Mouse (Mus musculus): ENCODE data around the gene Bcas1. TPM values are rescaled to one million over a fixed set of nuclear protein-coding genes. Genes with fewer than 3 reads are reported as not detected.
A peak's percentile ranks its signal among the peaks of the same experiment; 100 is the strongest.

The Bcas1 gene
- 2.9 and 3.5 TPM in 2 replicates for polyA plus RNA-seq (2011; ENCODE audit: insufficient read depth, insufficient read length, low read depth, missing spikeins)

DNA sequence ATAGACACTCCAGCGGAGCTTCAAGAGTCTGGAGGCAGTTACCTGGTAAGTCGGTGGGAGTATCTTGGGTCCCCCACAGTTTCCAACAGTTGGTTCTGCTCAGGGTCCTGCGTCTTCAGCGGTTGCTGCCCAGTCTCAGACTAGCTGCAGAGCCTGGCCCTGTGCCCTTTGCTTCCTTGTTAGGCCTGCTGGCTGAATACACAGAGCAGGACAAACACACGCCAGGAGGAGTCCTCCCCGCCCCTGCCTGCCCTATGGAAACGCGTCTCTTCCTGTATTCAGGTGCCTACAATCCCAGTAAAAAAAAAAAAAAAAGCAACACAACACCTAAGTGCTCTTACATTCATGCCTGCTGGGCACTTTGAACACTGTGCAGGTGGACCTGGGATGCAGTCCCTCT is at the start of gene Bcas1:
Bcas1 (minus strand) TSS at position 142 of the 400 bp plus-strand sequence.
- Histone ChIP-seq H3K36me3 (ENCODE audit: control insufficient read depth, insufficient read depth, low read length, poor library complexity, severe bottlenecking) (no peaks in the 10 kb centered on the region), H3K4me3 (ENCODE audit: low read depth, low read length) (no peak within 1 kb of the TSS), H3K9me3 (replicated peaks; ENCODE audit: control insufficient read depth, insufficient read depth, low read length, poor library complexity, severe bottlenecking) (no peaks in the 10 kb centered on the region), H3K27me3 (ENCODE audit: control insufficient read depth, insufficient read depth, low read length, poor library complexity, severe bottlenecking) (no peaks in the 10 kb centered on the region), H3K9ac (ENCODE audit: low read depth, poor library complexity, severe bottlenecking) (no peak within 1 kb of the TSS), H3K4me1 (ENCODE audit: control insufficient read depth, insufficient read depth, low read length) (no peaks in the 10 kb centered on the region), H3K27ac (ENCODE audit: insufficient read depth, low read length) (no peak within 1 kb of the TSS)
- TF ChIP-seq POLR2A (IDR thresholded peaks at IDR 0.05; ENCODE audit: insufficient read depth, low read length) (no peak), EP300 (IDR thresholded peaks at IDR 0.05; ENCODE audit: insufficient read depth, low read depth, low read length) (no peak), CTCF (IDR thresholded peaks at IDR 0.05; ENCODE audit: low read depth, low read length) (no peak)

DNA sequence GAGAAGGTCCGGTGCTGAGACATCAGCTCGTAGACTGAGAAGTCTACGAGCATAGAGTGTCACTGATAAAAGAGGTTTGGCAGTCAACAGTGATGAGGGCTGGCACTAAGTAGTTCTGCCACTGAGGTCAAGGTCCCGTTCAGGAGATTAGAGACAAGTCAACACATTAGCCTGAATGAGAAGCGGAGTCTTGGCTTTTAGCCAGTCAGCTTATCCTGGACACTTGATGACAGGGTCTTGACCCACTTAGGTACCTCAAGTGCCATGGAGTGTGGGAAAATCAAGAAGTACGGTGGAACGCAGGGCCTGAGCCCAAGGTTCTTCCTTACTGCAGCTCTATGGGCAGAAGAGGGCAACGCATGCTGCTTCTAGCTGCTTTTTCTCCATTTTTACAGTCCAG is 49.0 kb upstream of the Bcas1 start:
- H3K27ac ChIP-seq (ENCODE audit: insufficient read depth, low read length), result no peak overlapping the region
- no peak overlapping the region for H3K9ac ChIP-seq (ENCODE audit: low read depth, poor library complexity, severe bottlenecking)
- no peaks in the 10 kb centered on the region for H3K27me3 ChIP-seq (ENCODE audit: control insufficient read depth, insufficient read depth, low read length, poor library complexity, severe bottlenecking)
- no peaks in the 10 kb centered on the region for H3K4me1 ChIP-seq (ENCODE audit: control insufficient read depth, insufficient read depth, low read length)
- no peaks in the 10 kb centered on the region for H3K9me3 ChIP-seq (replicated peaks; ENCODE audit: control insufficient read depth, insufficient read depth, low read length, poor library complexity, severe bottlenecking)
- TF ChIP-seq POLR2A (IDR thresholded peaks at IDR 0.05; ENCODE audit: insufficient read depth, low read length) (no peak), CTCF (IDR thresholded peaks at IDR 0.05; ENCODE audit: low read depth, low read length) (no peak), EP300 (IDR thresholded peaks at IDR 0.05; ENCODE audit: insufficient read depth, low read depth, low read length) (no peak)
- no peaks in the 10 kb centered on the region for H3K36me3 ChIP-seq (ENCODE audit: control insufficient read depth, insufficient read depth, low read length, poor library complexity, severe bottlenecking)
- H3K4me3 ChIP-seq (ENCODE audit: low read depth, low read length), result no peak overlapping the region

DNA sequence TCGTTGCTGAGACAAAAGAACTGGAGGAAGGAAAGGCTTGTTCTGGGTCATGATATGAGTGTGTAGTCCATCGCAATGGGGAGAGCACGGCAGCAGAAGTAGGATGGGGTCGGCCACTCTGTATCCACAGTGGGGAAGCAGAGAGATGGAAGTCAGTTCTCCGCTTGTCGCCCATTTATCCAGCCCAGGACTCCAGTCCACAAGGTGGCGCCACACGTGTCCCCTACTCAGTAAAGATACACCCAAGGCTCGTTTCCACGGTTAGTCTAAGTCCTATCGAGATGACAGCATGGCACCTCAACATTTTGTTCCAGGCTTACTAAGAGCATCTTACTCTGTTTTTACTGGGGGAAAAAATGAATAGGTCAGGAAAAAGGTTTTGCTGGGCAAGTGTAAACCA is 48.6 kb upstream of the Bcas1 start:
- peak; percentile 80 for TF ChIP-seq CTCF (IDR thresholded peaks at IDR 0.05; ENCODE audit: low read depth, low read length)
- no peak for TF ChIP-seq POLR2A (IDR thresholded peaks at IDR 0.05; ENCODE audit: insufficient read depth, low read length)
- no peak for TF ChIP-seq EP300 (IDR thresholded peaks at IDR 0.05; ENCODE audit: insufficient read depth, low read depth, low read length)
- Histone ChIP-seq H3K27me3 (ENCODE audit: control insufficient read depth, insufficient read depth, low read length, poor library complexity, severe bottlenecking) (no peaks in the 10 kb centered on the region), H3K9ac (ENCODE audit: low read depth, poor library complexity, severe bottlenecking) (no peak overlapping the region), H3K4me3 (ENCODE audit: low read depth, low read length) (no peak overlapping the region), H3K36me3 (ENCODE audit: control insufficient read depth, insufficient read depth, low read length, poor library complexity, severe bottlenecking) (no peaks in the 10 kb centered on the region), H3K27ac (ENCODE audit: insufficient read depth, low read length) (no peak overlapping the region), H3K4me1 (ENCODE audit: control insufficient read depth, insufficient read depth, low read length) (no peaks in the 10 kb centered on the region), H3K9me3 (replicated peaks; ENCODE audit: control insufficient read depth, insufficient read depth, low read length, poor library complexity, severe bottlenecking) (no peaks in the 10 kb centered on the region)

DNA sequence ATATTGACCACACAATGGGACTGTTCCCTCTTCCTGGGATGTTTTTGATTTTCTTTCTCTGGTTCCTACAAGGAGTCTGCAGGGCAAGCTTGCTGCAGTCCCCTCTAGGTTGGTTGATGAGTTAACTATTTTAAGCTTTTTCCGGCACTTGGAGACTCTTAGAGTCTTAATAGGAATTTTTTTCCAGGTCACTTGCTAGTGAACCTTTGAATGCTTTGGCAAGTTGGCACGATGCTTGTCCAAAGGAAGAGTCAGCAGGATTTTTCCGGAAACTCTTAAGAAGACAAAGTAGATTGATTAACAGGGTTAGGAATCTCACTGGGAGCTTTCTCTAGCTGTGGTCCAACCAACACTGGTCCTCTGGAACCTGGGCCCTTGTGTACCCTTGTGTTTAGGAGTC is 47.5 kb upstream of the Bcas1 start:
- no peak overlapping the region for H3K4me3 ChIP-seq (ENCODE audit: low read depth, low read length)
- TF ChIP-seq EP300 (IDR thresholded peaks at IDR 0.05; ENCODE audit: insufficient read depth, low read depth, low read length) (no peak), CTCF (IDR thresholded peaks at IDR 0.05; ENCODE audit: low read depth, low read length) (no peak), POLR2A (IDR thresholded peaks at IDR 0.05; ENCODE audit: insufficient read depth, low read length) (no peak)
- no peaks in the 10 kb centered on the region for H3K9me3 ChIP-seq (replicated peaks; ENCODE audit: control insufficient read depth, insufficient read depth, low read length, poor library complexity, severe bottlenecking)
- H3K27ac ChIP-seq (ENCODE audit: insufficient read depth, low read length), result no peak overlapping the region
- H3K4me1 ChIP-seq (ENCODE audit: control insufficient read depth, insufficient read depth, low read length), result peaks cover 1% of the 10 kb centered on the region
- no peaks in the 10 kb centered on the region for H3K27me3 ChIP-seq (ENCODE audit: control insufficient read depth, insufficient read depth, low read length, poor library complexity, severe bottlenecking)
- no peak overlapping the region for H3K9ac ChIP-seq (ENCODE audit: low read depth, poor library complexity, severe bottlenecking)
- no peaks in the 10 kb centered on the region for H3K36me3 ChIP-seq (ENCODE audit: control insufficient read depth, insufficient read depth, low read length, poor library complexity, severe bottlenecking)

DNA sequence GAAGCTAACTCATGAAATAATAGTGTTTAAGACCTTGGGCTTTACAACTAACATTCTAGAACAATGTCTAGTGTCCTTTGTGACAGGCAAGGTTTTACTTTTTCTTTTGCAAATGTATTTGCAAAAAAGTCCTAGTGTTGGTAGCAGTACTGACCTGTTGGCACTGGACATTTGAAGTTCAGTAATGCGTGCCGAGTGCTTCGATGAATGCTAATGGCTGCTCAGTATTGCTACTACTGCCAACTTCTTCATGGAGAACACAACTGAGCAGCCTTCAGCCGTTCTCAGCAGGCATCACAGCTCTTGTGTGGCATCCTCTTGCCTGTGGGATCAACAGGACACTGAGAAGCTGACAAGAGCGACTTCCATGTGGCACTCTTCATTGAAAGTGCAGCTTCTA is 46.5 kb upstream of the Bcas1 start:
- H3K27me3 ChIP-seq (ENCODE audit: control insufficient read depth, insufficient read depth, low read length, poor library complexity, severe bottlenecking), result no peaks in the 10 kb centered on the region
- H3K9ac ChIP-seq (ENCODE audit: low read depth, poor library complexity, severe bottlenecking), result no peak overlapping the region
- H3K9me3 ChIP-seq (replicated peaks; ENCODE audit: control insufficient read depth, insufficient read depth, low read length, poor library complexity, severe bottlenecking), result no peaks in the 10 kb centered on the region
- TF ChIP-seq CTCF (IDR thresholded peaks at IDR 0.05; ENCODE audit: low read depth, low read length) (no peak), POLR2A (IDR thresholded peaks at IDR 0.05; ENCODE audit: insufficient read depth, low read length) (no peak), EP300 (IDR thresholded peaks at IDR 0.05; ENCODE audit: insufficient read depth, low read depth, low read length) (no peak)
- H3K27ac ChIP-seq (ENCODE audit: insufficient read depth, low read length), result no peak overlapping the region
- H3K4me3 ChIP-seq (ENCODE audit: low read depth, low read length), result no peak overlapping the region
- peaks cover 1% of the 10 kb centered on the region for H3K4me1 ChIP-seq (ENCODE audit: control insufficient read depth, insufficient read depth, low read length)
- H3K36me3 ChIP-seq (ENCODE audit: control insufficient read depth, insufficient read depth, low read length, poor library complexity, severe bottlenecking), result no peaks in the 10 kb centered on the region

DNA sequence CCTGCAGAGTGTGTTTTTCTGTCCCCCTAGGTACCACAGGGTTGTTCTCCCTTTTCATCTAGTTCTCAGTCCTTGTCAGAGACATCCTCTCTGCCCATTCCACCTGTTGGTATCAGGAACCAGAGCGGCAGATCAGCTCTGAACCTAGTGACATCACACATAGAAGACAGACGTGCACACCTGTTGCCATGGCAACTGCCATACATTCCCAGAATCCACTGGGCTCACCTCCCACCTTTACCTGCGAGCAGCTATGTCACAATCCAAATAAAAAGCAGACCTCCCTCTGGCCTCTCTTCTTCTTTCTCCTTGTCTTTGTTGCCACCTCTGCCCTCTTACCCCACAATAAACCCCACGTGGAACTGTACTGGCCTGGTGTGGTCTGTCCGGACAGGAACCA is 42.9 kb upstream of the Bcas1 start:
- Histone ChIP-seq H3K36me3 (ENCODE audit: control insufficient read depth, insufficient read depth, low read length, poor library complexity, severe bottlenecking) (no peaks in the 10 kb centered on the region), H3K27ac (ENCODE audit: insufficient read depth, low read length) (no peak overlapping the region), H3K9ac (ENCODE audit: low read depth, poor library complexity, severe bottlenecking) (no peak overlapping the region), H3K27me3 (ENCODE audit: control insufficient read depth, insufficient read depth, low read length, poor library complexity, severe bottlenecking) (no peaks in the 10 kb centered on the region), H3K9me3 (replicated peaks; ENCODE audit: control insufficient read depth, insufficient read depth, low read length, poor library complexity, severe bottlenecking) (no peaks in the 10 kb centered on the region), H3K4me3 (ENCODE audit: low read depth, low read length) (no peak overlapping the region), H3K4me1 (ENCODE audit: control insufficient read depth, insufficient read depth, low read length) (peaks cover 1% of the 10 kb centered on the region)
- TF ChIP-seq POLR2A (IDR thresholded peaks at IDR 0.05; ENCODE audit: insufficient read depth, low read length), result no peak
- TF ChIP-seq EP300 (IDR thresholded peaks at IDR 0.05; ENCODE audit: insufficient read depth, low read depth, low read length), result no peak
- no peak for TF ChIP-seq CTCF (IDR thresholded peaks at IDR 0.05; ENCODE audit: low read depth, low read length)
